Mouse (Mus musculus) liver, embryonic 16.5 days (tissue): ENCODE measurements at regions not wholly inside any gene's neighbourhood (a gene's known extent, or its start where the extent isn't known, plus 50 kb on each side); places are given as distances from the start of the nearest gene placed in this dataset.

Experiments
- ATAC-seq: fragments of 200-750 bp; cut with Nextera tagmentation; 2 replicates; pipeline ENCODE4 v1.8.0; 2017; ENCODE audit warnings: low read depth, mild to moderate bottlenecking, moderate number of reproducible peaks, moderate library complexity
- H3K27ac ChIP-seq: fragments of 300-500 bp; sonication (generic); 2 replicates; pipeline ENCODE4 v1.5.1; 2014; ENCODE audit warnings: mild to moderate bottlenecking, low read length
- H3K27me3 ChIP-seq: fragments of 300-500 bp; sonication (generic); 2 replicates; pipeline ENCODE4 v1.6.1; 2014; ENCODE audit warnings: low read depth, low read length, mixed read lengths; ENCODE audit not compliant: control insufficient read depth, insufficient read depth
- H3K36me3 ChIP-seq: fragments of 300-500 bp; sonication (generic); 2 replicates; pipeline ENCODE4 v1.6.1; 2014; ENCODE audit warnings: mild to moderate bottlenecking; ENCODE audit not compliant: control insufficient read depth, insufficient read depth
- H3K4me1 ChIP-seq: fragments of 300-500 bp; sonication (generic); 2 replicates; pipeline ENCODE4 v1.6.1; 2014; ENCODE audit warnings: low read depth, low read length, mixed read lengths; ENCODE audit not compliant: control insufficient read depth
- H3K4me2 ChIP-seq: fragments of 300-500 bp; sonication (generic); 2 replicates; pipeline ENCODE4 v1.6.1; 2014; ENCODE audit warnings: low read depth, low read length, mixed read lengths
- H3K4me3 ChIP-seq: fragments of 300-500 bp; sonication (generic); 2 replicates; pipeline ENCODE4 v1.5.1; 2014; ENCODE audit warnings: low read depth, mild to moderate bottlenecking, low read length
- H3K9ac ChIP-seq: fragments of 300-500 bp; sonication (generic); 2 replicates; pipeline ENCODE4 v1.6.1; 2014; ENCODE audit warnings: low read depth, low read length
- H3K9me3 ChIP-seq: fragments of 300-500 bp; sonication (generic); replicated peaks from 2 replicates; pipeline ENCODE4 v1.6.1; 2016; ENCODE audit warnings: low read length; ENCODE audit not compliant: control insufficient read depth
- WGBS: fragments of 180-500 bp; shearing (Covaris S2); extraction: QIAGEN DNeasy Blood & Tissue Kit; methylation state at CpG from one replicate; pipeline ENCODE4 v1.1.7; 2014; ENCODE audit not compliant: insufficient replicate concordance; 5-methylcytosine and 5-hydroxymethylcytosine counted together

DNA sequence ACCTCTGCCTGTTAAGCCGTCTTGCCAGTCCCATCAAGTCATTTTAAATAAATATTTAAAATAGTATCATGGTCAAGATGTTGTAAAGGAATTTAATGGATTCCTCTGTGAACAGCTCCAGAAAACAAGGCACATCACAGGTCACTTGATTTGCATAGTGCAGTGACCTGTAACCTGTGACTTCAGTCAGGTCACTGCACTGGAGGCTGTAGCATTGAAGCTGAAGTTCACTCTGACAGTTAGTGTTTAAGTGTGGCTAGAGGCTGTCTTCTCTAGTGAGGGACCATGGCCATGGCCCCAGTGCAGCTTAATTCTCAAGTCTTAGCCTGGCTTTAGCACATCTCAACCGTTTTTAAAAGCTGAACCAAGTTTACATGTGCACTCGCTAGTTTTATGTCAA lies 68.1 kb upstream of the Ercc4 start:
- Histone ChIP-seq H3K36me3 (no peaks in the 10 kb centered on the region), H3K9ac (no peak overlapping the region), H3K4me3 (no peak overlapping the region), H3K27ac (no peak overlapping the region), H3K4me2 (no peak overlapping the region), H3K4me1 (no peaks in the 10 kb centered on the region), H3K9me3 (no peaks in the 10 kb centered on the region), H3K27me3 (no peaks in the 10 kb centered on the region)
- ATAC-seq: no peak
- WGBS: 48% methylated on average over 3 of the region's 3 CpGs

DNA sequence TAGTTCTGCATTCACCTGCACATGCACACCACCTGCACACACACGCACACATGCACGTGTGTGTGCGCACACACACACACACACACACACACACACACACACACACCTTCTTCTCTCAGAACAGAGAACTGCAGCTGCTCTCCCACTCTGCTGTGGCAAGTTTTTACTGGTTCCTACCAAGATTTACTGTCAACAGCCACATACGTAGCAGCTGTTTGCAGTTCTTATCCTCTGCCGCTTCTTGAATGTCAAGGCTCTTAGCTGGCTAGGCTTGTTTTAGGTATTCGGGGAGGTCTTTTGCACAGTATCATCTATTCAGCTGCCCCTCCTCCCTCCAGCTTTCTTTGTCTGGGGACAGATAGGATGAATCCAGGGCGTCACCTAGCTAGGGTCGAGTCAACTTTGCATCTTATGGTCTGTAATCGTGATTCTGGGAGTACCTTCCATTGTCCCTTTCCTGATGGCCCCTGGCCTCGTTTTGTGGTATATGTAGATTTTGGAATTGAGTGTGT lies 64.3 kb upstream of the Ercc4 start:
- no peak overlapping the region for H3K9ac ChIP-seq
- no peak for ATAC-seq
- H3K4me2 ChIP-seq: no peak overlapping the region
- no peak overlapping the region for H3K4me3 ChIP-seq
- WGBS: 67% methylated on average over 10 of the region's 10 CpGs
- H3K27me3 ChIP-seq: no peaks in the 10 kb centered on the region
- H3K36me3 ChIP-seq: no peaks in the 10 kb centered on the region
- no peaks in the 10 kb centered on the region for H3K4me1 ChIP-seq
- H3K27ac ChIP-seq: no peak overlapping the region
- no peaks in the 10 kb centered on the region for H3K9me3 ChIP-seq

- Histone ChIP-seq H3K9me3 (no peaks in the 10 kb centered on the region), H3K4me2 (no peak overlapping the region), H3K27me3 (no peaks in the 10 kb centered on the region), H3K36me3 (no peaks in the 10 kb centered on the region), H3K27ac (no peak overlapping the region), H3K9ac (no peak overlapping the region), H3K4me3 (no peak overlapping the region), H3K4me1 (no peaks in the 10 kb centered on the region)
- no peak for ATAC-seq
- 57% methylated on average over 6 of the region's 6 CpGs for WGBS
These were observed 62.9 kb upstream of the Ercc4 start for GRCm38 (mm10) chr16:13046366-13047120.

DNA sequence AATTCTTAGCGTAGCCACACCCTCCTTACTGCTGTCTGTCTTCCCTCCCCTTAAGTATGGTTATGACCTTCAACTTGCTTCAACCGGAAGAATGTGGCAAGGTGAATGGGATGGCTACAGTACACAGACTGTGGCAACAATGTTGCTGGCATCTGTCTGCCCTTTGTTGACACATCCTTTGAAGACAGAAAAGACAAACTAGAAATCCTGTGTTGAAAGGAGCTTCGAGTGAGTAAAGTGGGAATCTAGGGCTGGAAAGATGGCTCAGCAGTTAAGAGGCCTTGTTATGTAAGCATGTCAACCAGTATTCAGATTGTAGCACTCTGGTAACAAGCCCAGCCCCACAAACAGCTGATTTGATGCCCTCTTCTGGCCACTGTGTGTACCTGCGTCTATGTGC lies 60.2 kb upstream of the Ercc4 start:
- Histone ChIP-seq H3K27me3 (no peaks in the 10 kb centered on the region), H3K4me2 (no peak overlapping the region), H3K36me3 (no peaks in the 10 kb centered on the region), H3K9me3 (no peaks in the 10 kb centered on the region), H3K4me3 (no peak overlapping the region), H3K27ac (no peak overlapping the region), H3K9ac (no peak overlapping the region), H3K4me1 (no peaks in the 10 kb centered on the region)
- no peak for ATAC-seq
- 63% methylated on average over 4 of the region's 4 CpGs for WGBS

DNA sequence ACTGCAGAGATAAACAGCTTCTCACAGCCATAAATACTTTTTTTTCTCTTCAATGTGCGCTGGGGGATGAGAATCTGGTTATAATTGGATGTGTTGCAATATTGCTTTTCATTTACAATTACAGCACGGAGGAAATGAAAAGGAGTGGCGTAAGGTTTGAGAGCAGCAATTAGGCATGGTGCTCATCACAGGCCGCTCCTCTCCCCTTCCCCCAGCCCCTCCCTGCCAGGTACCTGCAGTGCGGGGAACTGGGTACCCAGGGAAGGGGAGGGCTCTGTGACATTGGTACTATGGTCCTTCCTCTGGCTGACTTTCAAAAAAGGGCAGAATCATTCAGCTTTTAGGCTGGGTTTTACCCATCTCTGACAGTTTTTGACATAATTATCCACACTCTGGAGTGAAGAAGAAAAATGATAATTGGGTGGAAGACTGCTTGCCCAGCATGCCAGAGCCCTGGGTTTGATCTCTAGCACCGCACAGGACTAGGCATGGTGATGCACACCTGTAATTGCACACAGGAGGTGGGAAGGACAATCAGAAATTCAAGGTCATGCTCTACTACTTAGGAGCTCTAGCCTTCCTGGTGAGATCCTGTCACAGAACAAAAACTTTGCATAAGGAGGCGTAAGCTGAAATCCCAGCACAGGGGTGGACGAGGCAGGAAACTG lies 59.1 kb upstream of the Ercc4 start:
- WGBS: 57% methylated on average over 8 of the region's 8 CpGs
- no peak overlapping the region for H3K4me3 ChIP-seq
- ATAC-seq: no peak
- no peaks in the 10 kb centered on the region for H3K27me3 ChIP-seq
- H3K4me2 ChIP-seq: no peak overlapping the region
- H3K9me3 ChIP-seq: no peaks in the 10 kb centered on the region
- no peaks in the 10 kb centered on the region for H3K36me3 ChIP-seq
- H3K9ac ChIP-seq: no peak overlapping the region
- H3K27ac ChIP-seq: no peak overlapping the region
- no peaks in the 10 kb centered on the region for H3K4me1 ChIP-seq

- no peaks in the 10 kb centered on the region for H3K27me3 ChIP-seq
- 69% methylated on average over 7 of the region's 7 CpGs for WGBS
- ATAC-seq: no peak
These were observed 54.5 kb upstream of the Ercc4 start for GRCm38 (mm10) chr16:13054956-13055355.

More at GRCm38 (mm10) chr16:13054956-13055355, 54.5 kb upstream of the Ercc4 start:
- Histone ChIP-seq H3K4me1 (no peaks in the 10 kb centered on the region), H3K9ac (no peak overlapping the region), H3K36me3 (no peaks in the 10 kb centered on the region), H3K4me2 (no peak overlapping the region), H3K4me3 (no peak overlapping the region), H3K9me3 (no peaks in the 10 kb centered on the region), H3K27ac (no peak overlapping the region)
